Mouse (Mus musculus): ENCODE measurements around the gene 1700113H08Rik. TPM values are rescaled to one million over a fixed set of nuclear protein-coding genes. Genes with fewer than 3 reads are reported as not detected.
A peak's percentile ranks its signal among the peaks of the same experiment; 100 is the strongest.

1700113H08Rik gene
- total RNA-seq, 2 experiments from 2014 or later, result not detected

DNA sequence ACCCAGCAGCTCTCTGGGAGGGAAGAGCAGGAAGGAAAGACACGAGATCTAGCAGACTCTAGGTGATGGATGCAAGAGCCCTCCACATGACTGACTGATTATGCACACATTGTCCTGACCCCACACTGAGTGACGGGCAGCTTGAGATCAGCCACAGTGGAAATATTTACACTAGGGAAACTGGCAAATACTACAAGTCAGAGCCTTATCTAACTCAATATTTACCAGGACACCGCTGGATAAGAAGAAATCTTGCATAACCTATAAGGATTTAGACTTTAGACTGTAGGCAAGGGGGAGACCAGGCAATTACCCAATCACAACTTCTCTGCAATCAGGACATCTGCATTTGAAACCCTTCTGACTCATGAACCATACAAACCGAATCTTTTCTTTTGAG, 6.1 kb upstream of the 1700113H08Rik start:
- intact Hi-C loops (cut with DNase I), result no loop called here
- DNase-seq (ENCODE audit: extremely low spot score in 1 of 2, low spot score in 2 of 2), result no peak

DNA sequence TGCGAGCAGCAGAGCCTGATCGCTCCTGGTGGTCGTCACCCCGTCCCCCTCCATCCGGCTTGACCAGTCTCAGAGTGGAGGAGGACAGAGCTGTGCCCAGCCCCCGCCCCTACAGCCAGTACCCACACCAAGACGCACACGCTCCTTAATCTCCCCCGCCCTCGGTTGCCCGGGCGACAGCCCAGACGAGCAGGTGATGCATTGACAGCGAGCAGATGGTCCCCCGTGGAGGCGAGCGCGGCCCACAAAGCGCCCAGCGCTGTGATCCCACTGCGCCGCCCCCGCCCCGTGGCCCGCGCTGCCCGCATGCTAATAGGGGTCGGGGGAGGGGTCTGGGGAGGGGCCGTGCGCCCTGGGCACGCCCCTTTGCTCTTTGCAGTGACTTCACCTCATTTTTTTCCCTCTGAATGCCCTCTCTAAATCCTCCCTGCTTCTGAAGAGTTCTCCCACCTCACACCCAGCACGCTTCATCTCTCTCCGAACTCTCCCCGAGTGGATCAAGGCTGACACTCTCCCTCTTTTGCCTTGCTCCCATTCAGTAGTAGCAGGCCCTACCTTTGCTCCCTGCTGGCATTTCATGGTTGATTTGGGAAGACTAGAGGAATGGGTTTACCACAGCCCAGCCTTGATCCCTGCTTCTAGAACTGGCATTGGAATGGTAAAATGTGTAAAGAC, 543 bp downstream of the 1700113H08Rik start:
- intact Hi-C loops (cut with DNase I), result no loop called here
- DNase-seq (ENCODE audit: extremely low spot score in 1 of 2, low spot score in 2 of 2), result peak; percentile 41 to 80

DNA sequence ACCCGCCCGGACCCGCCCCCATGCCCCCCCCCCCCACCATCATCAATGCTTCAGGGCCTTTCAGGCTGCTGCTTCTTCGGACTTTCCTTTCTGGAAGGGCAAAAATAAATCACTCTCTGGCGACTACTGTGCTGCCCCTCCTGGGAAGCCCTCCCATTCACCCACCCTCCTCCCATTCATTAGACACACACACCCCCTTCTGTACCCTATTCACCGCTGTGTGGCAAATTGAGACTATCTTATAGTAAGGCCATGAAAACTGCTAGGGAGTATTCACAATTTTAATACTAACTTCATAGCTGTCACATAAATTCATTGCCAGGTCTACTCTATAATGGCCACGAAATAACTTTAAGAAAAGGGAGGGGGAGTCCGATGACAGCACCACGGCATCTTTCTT, 1.1 kb downstream of the 1700113H08Rik start:
- no peak for DNase-seq (ENCODE audit: extremely low spot score in 1 of 2, low spot score in 2 of 2)
- intact Hi-C loops (cut with DNase I), result no loop called here

DNA sequence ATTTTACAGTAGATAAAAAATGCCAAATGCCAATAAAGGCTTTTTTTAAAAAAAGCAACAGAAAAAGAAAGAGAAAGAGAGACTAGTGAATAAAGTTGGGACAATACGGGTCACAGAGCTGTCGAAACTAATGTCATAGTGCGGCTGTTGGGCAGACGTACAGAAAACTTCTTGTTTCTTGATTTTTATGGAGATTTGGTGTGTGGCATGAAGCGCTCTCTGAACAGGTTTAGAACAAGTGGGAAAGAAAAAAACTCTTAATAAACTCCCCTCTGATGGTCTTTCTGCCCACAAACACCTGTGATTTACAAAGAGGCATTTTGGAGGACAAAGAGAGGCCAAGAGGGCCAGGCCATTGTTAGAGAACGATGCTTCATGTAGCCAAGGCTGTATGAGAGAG, 1.6 kb downstream of the 1700113H08Rik start:
- no peak for DNase-seq (ENCODE audit: extremely low spot score in 1 of 2, low spot score in 2 of 2)

DNA sequence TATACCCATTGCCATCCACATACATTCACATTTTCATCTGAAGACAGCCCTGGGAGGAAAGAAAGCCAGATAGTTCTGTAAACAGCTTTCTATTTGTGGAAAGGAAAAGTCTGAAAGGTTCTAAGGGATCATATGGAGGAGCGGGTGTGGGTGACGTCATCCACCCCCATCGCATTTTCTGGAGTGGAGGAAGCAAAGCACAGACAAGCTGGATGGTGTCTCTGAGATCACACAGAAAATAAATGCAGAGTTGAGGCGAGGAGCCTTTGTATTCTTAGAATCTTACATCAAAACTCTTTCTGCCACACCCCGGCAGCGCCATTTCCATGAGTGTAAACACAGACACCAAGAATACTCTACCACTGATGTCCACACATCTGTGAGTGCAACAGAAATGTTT, 26.4 kb downstream of the 1700113H08Rik start:
- DNase-seq (ENCODE audit: extremely low spot score in 1 of 2, low spot score in 2 of 2), result peak; percentile 38 to 43
- intact Hi-C loops (cut with DNase I), result no loop called here

More for the DNA sequence above, 1.6 kb downstream of the 1700113H08Rik start:
- intact Hi-C loops (cut with DNase I), result no loop called here

DNA sequence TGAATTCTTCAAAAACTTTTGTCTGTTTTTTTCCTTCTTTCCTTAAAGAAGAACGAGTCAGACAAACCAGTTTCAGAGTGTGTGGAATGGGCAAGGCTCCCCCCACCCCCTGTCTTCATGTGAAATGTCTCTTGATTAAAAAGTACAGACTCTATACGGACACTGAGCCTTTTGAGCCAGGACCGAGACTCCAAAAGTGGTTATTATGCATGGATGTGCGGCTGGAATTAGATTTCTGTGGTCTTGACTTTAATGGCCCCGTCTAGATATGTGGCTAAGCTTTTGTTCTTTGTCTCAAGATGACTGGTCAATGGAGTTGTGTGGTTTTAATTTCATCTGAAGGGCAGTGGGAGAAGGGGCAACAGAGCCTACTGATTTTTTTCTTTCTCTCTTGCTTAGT, 29.8 kb downstream of the 1700113H08Rik start:
- intact Hi-C loops (cut with DNase I), result no loop called here
- no peak for DNase-seq (ENCODE audit: extremely low spot score in 1 of 2, low spot score in 2 of 2)

DNA sequence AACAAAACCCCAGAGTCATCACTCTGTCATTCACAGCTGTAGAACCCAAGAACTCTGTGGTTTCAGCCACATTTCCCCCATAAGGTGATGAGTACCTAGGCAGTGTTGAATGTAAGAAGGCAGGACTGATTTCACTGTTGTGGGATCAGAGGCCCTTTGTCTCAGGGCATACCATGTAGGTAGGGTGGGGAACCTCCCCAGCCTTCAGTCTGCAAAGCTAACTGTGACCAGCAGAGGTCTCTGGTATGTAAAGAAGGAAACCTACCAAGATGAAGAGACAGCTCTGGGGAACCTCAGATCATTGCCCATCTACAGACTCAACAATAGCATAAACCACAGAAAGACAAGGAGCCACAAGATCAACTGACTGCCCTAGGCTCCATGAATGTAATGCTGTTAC, 36.4 kb downstream of the 1700113H08Rik start:
- intact Hi-C loops (cut with DNase I), result no loop called here
- no peak for DNase-seq (ENCODE audit: extremely low spot score in 1 of 2, low spot score in 2 of 2)

DNA sequence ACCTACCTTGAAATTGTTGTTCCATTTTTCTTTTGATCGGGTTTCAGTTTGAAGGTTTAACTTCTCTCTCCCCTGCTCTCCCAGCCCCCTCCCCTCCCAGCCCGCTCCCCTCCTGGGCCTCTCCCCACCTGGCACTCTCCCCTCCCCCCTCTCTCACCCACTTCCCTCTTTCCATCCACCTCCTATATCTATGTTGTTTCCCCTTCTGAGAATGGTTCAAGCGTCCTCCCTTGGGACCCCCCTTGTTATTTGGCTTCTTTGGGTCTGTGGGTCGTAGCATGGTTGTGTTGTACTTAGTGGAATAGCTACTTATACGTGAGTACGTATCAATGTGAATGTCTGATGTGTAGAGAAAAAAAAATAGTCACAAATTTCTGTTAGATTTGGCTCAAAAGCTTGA, 40.9 kb downstream of the 1700113H08Rik start:
- intact Hi-C loops (cut with DNase I), result no loop called here
- DNase-seq (ENCODE audit: extremely low spot score in 1 of 2, low spot score in 2 of 2), result no peak

DNA sequence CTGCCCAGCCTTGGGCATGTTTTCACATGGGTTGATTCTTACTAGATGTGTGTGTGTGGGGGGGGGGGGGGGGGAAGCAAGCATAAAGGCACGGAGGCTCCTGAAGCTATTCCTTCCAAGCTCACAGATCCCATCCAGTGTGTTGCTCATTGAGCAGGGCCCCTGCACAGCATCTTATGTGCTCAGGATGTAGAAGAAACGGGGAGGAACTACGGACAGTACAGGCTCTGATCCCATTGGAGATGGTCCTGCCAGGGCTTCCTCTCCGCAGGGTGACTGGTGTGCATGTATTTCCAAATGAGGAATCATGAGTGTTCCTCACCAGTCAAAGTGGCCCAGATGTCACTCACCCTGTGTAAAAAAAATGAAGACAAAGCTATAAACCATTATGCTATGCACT, 42.8 kb downstream of the 1700113H08Rik start:
- intact Hi-C loops (cut with DNase I), result no loop called here
- DNase-seq (ENCODE audit: extremely low spot score in 1 of 2, low spot score in 2 of 2), result no peak

DNA sequence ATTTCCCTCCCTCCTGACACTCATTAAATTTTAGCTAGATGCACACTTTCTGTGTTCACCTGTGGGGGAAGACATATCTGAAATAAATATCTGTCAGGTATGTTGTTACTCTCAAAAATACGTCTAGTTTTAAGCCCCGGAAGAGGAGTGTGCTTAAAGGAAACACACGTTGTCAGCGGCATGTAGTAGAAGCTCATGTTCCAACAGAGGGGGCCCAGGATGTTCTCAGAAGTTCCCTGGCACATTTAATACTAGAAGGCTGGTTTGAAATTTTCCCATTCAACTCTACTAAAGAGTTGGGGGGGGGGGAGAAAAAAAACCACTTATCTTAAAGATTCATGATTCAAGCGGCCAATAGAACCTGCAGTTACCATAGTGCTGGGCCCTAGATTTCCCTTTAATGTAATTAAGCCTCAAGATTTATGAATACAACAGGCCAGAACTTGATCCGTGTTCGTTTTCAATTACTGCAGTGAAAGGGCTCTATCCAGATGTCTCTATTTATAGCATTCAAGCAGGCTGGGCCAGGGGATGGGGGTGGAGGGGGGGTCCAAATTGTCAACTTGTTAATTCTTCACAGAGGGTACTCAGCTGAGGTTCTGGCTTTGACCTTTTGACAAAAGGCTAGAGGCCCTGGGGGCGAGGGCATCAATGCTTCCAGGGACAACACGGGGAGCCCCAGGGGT, 43.6 kb downstream of the 1700113H08Rik start:
- intact Hi-C loops (cut with DNase I), result no loop called here
- no peak for DNase-seq (ENCODE audit: extremely low spot score in 1 of 2, low spot score in 2 of 2)

DNA sequence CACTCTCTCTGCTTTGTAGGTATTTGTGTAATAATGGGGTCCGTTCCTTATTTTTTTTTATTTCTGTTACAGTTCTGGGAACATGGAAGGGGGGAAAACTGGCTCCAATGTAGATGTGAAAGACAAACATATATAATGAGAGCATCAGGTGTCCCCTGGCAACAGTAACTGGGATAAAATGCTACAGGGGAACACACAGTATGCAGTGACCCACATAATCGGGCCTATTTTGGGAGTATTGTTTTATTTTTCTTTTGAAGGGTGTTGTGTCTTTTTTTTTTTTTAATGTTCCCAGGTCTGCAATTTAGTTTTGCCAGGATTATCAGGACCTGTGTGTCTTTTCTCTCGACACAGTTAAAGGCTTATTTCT, 44.1 kb downstream of the 1700113H08Rik start:
- intact Hi-C loops (cut with DNase I), result no loop called here

DNA sequence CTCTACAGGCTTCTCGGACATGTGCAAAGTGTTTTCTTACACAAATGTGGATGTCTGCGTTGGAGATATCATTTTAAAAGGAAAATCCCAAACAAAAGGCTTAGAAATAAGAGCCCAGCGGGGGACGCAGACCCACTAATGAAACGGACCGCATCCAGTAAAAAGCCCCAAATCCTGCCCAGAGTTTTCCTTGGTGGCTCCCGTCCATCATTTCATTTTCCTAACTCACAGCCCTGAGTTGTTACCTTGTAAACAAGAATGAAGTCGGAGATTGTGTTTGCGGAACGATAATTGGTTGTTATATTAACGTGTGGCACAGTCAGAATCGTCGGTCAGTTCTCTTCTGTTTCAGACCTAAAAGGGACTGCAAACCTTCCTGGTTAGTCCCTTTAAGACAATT, 44.6 kb downstream of the 1700113H08Rik start:
- intact Hi-C loops (cut with DNase I), result no loop called here
- DNase-seq (ENCODE audit: extremely low spot score in 1 of 2, low spot score in 2 of 2), result no peak

More for the DNA sequence above, 44.1 kb downstream of the 1700113H08Rik start:
- no peak for DNase-seq (ENCODE audit: extremely low spot score in 1 of 2, low spot score in 2 of 2)

DNA sequence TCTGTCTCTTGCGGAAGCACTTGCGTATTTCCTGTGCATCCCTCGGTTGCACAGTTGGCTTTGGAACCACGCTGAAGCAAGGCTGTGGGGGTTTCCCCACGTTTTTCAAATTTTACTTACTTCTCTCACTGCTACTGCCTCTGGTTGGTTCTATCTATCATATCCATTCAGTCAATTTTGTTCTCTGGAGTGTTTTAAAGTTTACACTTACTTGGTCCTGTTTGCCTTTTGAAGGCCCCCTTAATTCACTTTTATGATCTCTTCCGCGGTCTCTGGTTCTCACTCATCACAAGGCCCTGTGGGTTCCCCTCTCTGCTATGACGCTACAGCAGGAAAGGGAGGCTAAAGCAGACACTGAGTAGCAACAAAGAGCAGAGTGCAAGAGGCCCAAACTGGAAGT, 45.4 kb downstream of the 1700113H08Rik start:
- intact Hi-C loops (cut with DNase I), result no loop called here

DNA sequence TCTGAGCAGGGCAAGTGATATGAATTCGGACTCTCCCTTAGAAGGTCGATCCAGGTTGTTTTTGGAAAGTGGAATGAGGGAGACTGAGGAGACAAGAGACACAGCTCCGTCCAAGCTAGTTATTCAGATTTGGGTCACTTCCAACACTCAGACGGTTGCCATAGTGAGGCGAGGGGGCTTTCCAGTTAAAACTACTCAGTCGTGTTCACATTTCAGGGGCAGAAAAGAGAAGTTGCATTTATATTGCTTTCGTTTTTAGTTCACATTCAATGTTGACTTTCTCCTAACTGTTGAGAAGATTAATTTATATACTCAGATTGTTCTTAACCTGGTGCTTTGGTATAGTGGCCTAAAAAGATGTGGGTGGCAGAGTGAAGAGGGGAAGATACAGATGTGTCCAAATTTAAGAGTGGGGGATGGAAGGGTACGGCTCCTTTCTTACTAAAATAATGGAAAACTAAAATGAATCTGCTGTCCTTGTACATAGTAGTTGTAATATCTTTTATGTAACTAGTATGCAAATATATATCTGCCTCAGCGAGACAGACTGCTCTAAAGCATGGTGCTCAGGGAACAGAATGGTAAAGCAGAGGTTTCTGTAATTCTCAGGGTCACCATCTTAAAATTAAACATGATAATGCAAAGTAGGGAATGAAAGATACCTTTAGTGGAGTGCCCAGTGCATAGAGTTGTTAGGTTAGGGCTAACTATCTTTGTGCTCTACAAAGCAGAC, 49.9 kb downstream of the 1700113H08Rik start:
- intact Hi-C loops (cut with DNase I), result loop anchor here (5.0 kb wide), 1 partner anchor 385 kb away; the partner anchor contains the start of gene Ascl1
- DNase-seq (ENCODE audit: extremely low spot score in 1 of 2, low spot score in 2 of 2), result peak in 1 of 2 experiments; percentile 56

More for the DNA sequence above, 45.4 kb downstream of the 1700113H08Rik start:
- no peak for DNase-seq (ENCODE audit: extremely low spot score in 1 of 2, low spot score in 2 of 2)

DNA sequence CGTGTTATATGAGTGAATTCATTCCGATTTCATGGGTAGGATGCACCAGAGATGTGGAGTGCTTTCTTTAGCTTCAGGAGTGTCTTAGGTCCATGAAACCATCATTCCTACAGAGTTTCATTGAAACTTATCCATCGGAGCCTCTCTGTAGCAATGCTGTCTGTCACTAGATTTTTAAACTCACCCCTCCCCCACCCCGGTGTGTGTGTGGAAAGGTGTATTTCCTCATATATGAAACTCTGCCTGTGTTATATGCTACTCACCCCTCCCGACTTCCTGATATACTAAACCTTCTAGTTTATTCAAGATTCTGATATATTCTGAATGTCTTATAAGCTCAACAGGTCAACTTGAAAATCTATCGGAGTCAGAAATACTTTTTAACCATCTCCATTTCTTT, 50.5 kb downstream of the 1700113H08Rik start:
- DNase-seq (ENCODE audit: extremely low spot score in 1 of 2, low spot score in 2 of 2), result no peak
- intact Hi-C loops (cut with DNase I), result loop anchor here (5.0 kb wide), 1 partner anchor 384 kb away; the partner anchor contains the start of gene Ascl1

DNA sequence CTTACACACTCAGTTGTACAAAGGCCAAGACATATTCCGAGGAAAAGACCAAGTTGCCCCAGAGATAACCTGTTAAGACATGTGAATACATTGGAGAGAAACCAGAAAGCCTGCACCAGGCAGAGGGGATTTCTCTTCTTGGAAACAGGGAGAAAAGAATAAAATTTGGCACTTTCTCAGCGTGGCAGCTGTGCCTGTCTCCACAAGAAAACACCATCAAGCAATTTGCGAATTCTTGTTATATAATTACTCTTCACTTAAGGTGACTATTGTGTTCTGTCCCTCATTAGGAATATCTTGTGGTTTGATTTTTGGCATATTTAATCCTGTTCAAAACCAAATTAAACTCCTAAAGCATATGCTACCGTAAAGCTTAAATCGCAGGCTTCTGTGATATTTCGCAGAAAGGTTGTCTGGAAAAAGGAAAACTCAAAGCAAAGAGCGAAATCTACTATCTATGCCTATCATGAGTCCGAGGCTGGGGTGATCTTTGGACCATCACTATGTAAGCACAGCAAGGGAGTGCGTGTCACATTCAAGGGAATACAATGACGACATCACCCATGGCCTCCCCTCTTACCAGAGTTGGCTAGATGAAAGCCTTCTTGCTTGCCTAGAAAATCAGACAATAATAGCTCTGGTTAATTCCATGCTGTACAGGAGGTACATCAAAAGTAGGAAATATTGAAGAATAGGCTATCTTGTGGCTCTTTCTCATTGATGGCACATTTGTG, 51.4 kb downstream of the 1700113H08Rik start:
- intact Hi-C loops (cut with DNase I), result loop anchor here (5.0 kb wide), 1 partner anchor 383 kb away; the partner anchor contains the start of gene Ascl1
- peak in 1 of 2 experiments; percentile 49 for DNase-seq (ENCODE audit: extremely low spot score in 1 of 2, low spot score in 2 of 2)

DNA sequence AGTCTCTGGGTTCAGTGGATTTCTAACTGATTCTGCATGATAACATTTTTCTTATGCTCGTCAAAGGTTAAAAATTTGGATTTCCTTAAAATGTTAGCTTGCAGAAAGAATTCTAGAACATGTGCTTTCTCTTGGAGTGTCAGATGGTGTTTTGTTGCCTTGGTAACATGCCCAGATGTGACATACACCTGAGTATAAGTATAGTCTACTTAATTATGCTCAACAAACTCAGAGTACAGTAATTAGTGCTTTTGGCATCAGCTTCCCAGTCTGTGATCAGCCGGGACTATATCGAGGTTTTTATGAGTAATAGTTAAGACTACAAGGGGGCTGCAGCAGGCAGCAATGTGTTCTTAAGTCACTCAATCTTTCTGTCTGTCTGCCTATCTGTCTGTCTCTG, 53.1 kb downstream of the 1700113H08Rik start:
- no peak for DNase-seq (ENCODE audit: extremely low spot score in 1 of 2, low spot score in 2 of 2)
- intact Hi-C loops (cut with DNase I), result no loop called here

DNA sequence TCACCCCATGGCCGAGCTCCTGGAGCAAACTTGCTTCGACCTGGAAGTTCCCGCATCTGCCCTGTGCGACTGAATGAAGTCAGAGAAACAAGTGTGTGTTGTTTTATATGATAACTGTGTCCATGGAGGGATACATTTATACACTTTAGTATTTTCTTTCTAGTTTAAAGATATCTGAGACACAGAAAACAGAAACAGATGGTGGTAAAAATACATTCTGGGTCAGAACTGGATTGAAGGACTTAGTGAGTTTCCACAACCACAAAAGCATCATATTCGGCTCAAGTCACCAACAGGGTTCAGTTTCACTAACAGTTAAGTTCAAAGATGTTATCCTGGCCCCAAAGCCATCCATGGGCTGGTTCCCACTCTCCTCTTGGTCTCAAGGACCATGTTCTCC, 67.2 kb downstream of the 1700113H08Rik start:
- no peak for DNase-seq (ENCODE audit: extremely low spot score in 1 of 2, low spot score in 2 of 2)
- intact Hi-C loops (cut with DNase I), result no loop called here

DNA sequence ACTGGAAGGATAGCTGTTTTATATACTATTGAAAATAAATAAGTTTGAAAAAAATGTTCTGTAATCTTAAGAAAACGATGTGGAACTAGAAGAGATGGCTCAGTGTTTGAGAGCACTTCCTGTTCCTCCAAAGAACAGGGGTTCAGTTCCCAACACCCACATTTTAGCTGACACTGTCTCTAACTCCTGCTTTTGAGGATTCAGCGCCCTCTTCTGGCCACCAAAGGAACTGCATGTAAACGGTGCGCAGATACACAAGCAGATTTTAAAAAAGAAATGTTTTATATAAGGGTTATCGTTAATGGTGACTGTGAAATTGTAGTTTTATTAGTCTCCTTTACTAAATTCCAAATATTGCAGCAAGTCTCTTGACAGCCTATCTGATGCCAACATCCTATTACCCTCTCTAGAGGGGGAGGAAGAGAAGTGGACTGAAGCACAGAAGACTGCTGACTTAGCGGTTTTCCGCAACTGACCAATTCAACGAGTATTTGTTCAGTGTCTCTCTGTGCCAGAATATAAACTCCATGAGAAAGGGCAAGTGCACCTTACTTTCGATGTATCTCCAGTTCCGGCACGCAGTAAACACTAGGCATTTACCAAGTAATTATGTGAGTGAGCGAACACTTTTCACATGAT, 68.5 kb downstream of the 1700113H08Rik start:
- intact Hi-C loops (cut with DNase I), result no loop called here
- DNase-seq (ENCODE audit: extremely low spot score in 1 of 2, low spot score in 2 of 2), result no peak

Data from left cerebral cortex, postnatal 10 days (tissue).